Mouse (Mus musculus): ENCODE data around the gene Ptms.
"Not testable (repeated sequence)": the region's sequence is repeated elsewhere in the genome, so short reads cannot be mapped to it uniquely, and the experiment has no call there.

Ptms gene

GRCm38 (mm10) chr6:124904161-124904981 is 15.5 kb downstream of the Ptms start:
- peak; percentile 55 for DNase-seq (ENCODE audit: low spot score)

GRCm38 (mm10) chr6:124903580-124904151 is 16.2 kb downstream of the Ptms start:
- peak; percentile 94 for DNase-seq (ENCODE audit: low spot score)

- DNase-seq (ENCODE audit: low spot score) = no peak
Measured at GRCm38 (mm10) chr6:124901851-124902250, 18.1 kb downstream of the Ptms start.

GRCm38 (mm10) chr6:124900801-124901480 is 19.0 kb downstream of the Ptms start:
- no peak for DNase-seq (ENCODE audit: low spot score)

- no peak for DNase-seq (ENCODE audit: low spot score)
Measured at GRCm38 (mm10) chr6:124900056-124900800, 19.7 kb downstream of the Ptms start.

- no peak for DNase-seq (ENCODE audit: low spot score)
Measured at GRCm38 (mm10) chr6:124898359-124898758, 21.5 kb downstream of the Ptms start.

- not testable (repeated sequence) for DNase-seq (ENCODE audit: low spot score)
Measured at GRCm38 (mm10) chr6:124894113-124894512, 25.8 kb downstream of the Ptms start.

- no peak for DNase-seq (ENCODE audit: low spot score)
Measured at GRCm38 (mm10) chr6:124890997-124891396, 28.9 kb downstream of the Ptms start.

GRCm38 (mm10) chr6:124888555-124889125 is 31.3 kb downstream of the Ptms start:
- DNase-seq (ENCODE audit: low spot score) = no peak

- no peak for DNase-seq (ENCODE audit: low spot score)
Measured at GRCm38 (mm10) chr6:124887986-124888385, 31.9 kb downstream of the Ptms start, which contains the start of gene Cd4. Gene Cd4, minus strand, starts transcription at chr6:124888221.

- DNase-seq (ENCODE audit: low spot score) = no peak
Measured at GRCm38 (mm10) chr6:124885956-124886381, 33.9 kb downstream of the Ptms start.

GRCm38 (mm10) chr6:124884714-124885500 is 35.0 kb downstream of the Ptms start:
- DNase-seq (ENCODE audit: low spot score) = peak; percentile 28

GRCm38 (mm10) chr6:124883351-124883750 is 36.6 kb downstream of the Ptms start:
- DNase-seq (ENCODE audit: low spot score) = no peak

GRCm38 (mm10) chr6:124881821-124882220 is 38.1 kb downstream of the Ptms start:
- no peak for DNase-seq (ENCODE audit: low spot score)

- no peak for DNase-seq (ENCODE audit: low spot score)
Measured at GRCm38 (mm10) chr6:124879390-124879789, 40.5 kb downstream of the Ptms start.

- no peak for DNase-seq (ENCODE audit: low spot score)
Measured at GRCm38 (mm10) chr6:124874348-124874747, 45.6 kb downstream of the Ptms start.

- no peak for DNase-seq (ENCODE audit: low spot score)
Measured at GRCm38 (mm10) chr6:124866560-124866959, 53.3 kb downstream of the Ptms start.

GRCm38 (mm10) chr6:124865766-124866362 is 54.0 kb downstream of the Ptms start:
- DNase-seq (ENCODE audit: low spot score) = no peak
